Mouse (Mus musculus): Measurements from ENCODE around the gene Slf1. TPM values are rescaled to one million over a fixed set of nuclear protein-coding genes. Genes with fewer than 3 reads are reported as not detected.
"Not testable (repeated sequence)": the region's sequence is repeated elsewhere in the genome, so short reads cannot be mapped to it uniquely, and the experiment has no call there.

Gene Slf1
- 28.9 and 31.0 TPM in 2 replicates for polyA plus RNA-seq (2015; fragmentation: Nextera tagmentation; extraction: Ambion mirVana)

DNA sequence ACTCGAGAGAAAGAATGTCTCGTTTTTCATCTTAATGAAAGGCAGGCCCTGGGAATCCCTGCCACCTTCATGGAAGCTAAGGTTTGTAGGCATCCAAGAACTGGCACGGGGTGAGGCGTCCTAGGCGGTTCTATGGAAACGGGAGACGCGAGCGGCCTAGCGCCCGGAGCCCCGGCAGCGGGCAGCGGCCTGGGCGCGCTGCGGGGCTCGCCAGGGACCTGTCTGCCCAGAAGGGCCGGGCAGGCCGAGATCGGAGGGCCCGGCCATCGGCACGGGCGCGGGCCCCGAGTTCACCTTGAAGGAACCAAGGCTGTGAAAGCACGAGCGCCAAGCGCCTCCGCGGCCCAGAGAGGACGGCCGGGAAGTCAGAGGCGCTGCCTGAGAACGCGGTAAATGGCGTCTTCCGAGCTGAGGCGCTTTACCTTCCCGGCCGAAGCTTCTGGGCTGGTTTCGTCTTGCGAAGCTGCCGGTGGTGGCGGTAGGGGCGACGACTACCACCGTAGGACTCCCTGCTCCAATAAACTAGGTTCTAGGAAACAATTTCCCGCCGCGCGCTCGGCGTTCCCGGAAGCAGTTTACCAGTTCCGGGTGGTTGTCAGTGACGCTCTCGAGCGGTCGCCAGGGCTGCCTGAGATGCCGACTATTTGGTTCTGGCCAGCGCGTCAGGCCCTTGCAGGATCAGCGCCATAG is at the start of gene Slf1, which contains the start of gene 2210408I21Rik:
TSS of gene Slf1 (minus strand) at position 543 of the 690 bp plus-strand sequence.
TSS of gene 2210408I21Rik (plus strand) at position 610 of the 690 bp plus-strand sequence.
- peak; percentile 99 for ATAC-seq (ENCODE audit: low FRiP score)
- Histone ChIP-seq H3K4me3 (replicated peaks) (peak within 1 kb of the TSS; percentile 89), H3K27me3 (replicated peaks) (no peaks in the 10 kb centered on the region), H3K27ac (replicated peaks) (peak within 1 kb of the TSS; percentile 84), H3K4me1 (peaks cover 6% of the 10 kb centered on the region), H3K9me3 (replicated peaks) (no peaks in the 10 kb centered on the region), H3K36me3 (no peaks in the 10 kb centered on the region), H3K9ac (replicated peaks) (peak within 1 kb of the TSS; percentile 88), H3K4me2 (peak within 1 kb of the TSS; percentile 65)
- under 1% methylated on average over 65 of the region's 65 CpGs for WGBS

DNA sequence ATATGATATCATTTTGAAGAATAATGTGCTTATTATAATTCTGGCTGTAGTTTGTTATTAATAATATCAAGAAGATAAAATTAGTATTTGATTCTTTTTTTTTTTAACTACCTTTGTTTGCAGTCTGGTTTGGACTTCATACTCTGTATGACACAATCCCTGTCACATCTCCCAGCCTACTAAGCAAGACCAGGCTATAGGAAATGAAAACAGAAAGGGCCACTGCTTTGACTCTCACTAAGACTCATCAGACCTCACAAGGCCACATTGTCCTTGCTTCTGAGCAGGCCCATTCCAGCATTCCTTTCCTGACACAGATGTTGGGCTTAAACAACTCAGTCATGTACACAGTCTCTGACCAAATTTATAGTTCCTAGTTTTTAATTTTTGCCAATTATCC is 42.7 kb upstream of the Slf1 start:
- no peak for ATAC-seq (ENCODE audit: low FRiP score)
- Histone ChIP-seq H3K36me3 (peaks cover 3% of the 10 kb centered on the region; the same call in 1 of the 2 replicates), H3K4me1 (no peaks in the 10 kb centered on the region), H3K4me2 (no peak overlapping the region), H3K9ac (replicated peaks) (no peak overlapping the region), H3K4me3 (replicated peaks) (no peak overlapping the region), H3K27ac (replicated peaks) (no peak overlapping the region), H3K9me3 (replicated peaks) (no peaks in the 10 kb centered on the region), H3K27me3 (replicated peaks) (no peaks in the 10 kb centered on the region)

DNA sequence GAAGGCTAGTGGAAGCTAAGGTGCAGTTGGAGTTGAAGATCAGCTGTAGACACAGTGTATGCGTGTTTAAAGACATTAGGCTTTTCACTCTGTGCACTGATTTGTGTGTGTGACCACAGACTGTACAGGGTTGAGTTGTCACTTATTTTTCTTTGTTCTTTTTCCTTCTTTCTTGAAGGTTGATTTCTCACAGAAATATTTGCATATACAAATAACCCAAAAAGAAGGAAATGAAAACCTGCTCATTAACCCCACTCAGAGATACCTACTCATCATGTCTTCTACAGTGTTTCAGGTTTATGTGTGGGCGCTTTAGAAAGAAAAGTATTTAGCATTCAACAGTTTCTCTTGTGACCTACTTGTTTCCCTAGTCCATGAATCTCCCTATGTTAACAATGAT is 5.6 kb upstream of the Slf1 start:
- 86% methylated on average over 2 of the region's 2 CpGs for WGBS
- no peak overlapping the region for H3K4me3 ChIP-seq (replicated peaks)
- H3K9ac ChIP-seq (replicated peaks), result no peak overlapping the region
- H3K4me2 ChIP-seq, result no peak overlapping the region
- H3K36me3 ChIP-seq, result no peaks in the 10 kb centered on the region
- peaks cover 6% of the 10 kb centered on the region for H3K4me1 ChIP-seq
- no peaks in the 10 kb centered on the region for H3K9me3 ChIP-seq (replicated peaks)
- no peak overlapping the region for H3K27ac ChIP-seq (replicated peaks)
- no peak for ATAC-seq (ENCODE audit: low FRiP score)
- no peaks in the 10 kb centered on the region for H3K27me3 ChIP-seq (replicated peaks)

DNA sequence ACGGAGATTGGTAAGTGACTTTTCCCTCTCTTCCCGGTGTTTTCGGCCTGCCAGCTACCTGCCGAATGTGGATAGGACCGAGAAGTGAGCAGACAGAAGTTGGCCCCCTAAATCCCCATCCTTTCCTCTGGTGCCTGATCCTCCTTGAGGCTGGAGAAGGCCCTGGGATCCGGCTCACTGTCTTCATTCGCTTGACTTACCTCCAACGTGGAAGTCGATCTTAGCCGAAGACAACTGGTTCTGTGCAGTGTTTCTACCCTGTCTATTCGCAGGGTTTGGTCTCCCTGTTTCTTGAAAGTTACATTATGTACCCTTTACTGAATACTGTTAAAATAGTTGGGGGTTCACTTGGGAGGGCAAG is 328 bp upstream of the Slf1 start:
- no peaks in the 10 kb centered on the region for H3K27me3 ChIP-seq (replicated peaks)
- H3K27ac ChIP-seq (replicated peaks), result peak overlapping the region; percentile 84
- H3K9me3 ChIP-seq (replicated peaks), result no peaks in the 10 kb centered on the region
- peak overlapping the region; percentile 89 for H3K4me3 ChIP-seq (replicated peaks)
- peak overlapping the region; percentile 53 for H3K9ac ChIP-seq (replicated peaks)
- H3K36me3 ChIP-seq, result no peaks in the 10 kb centered on the region
- 1% methylated on average over 11 of the region's 11 CpGs for WGBS
- peaks cover 6% of the 10 kb centered on the region for H3K4me1 ChIP-seq
- peak overlapping the region; percentile 65 for H3K4me2 ChIP-seq
- ATAC-seq (ENCODE audit: low FRiP score), result peak; percentile 76

DNA sequence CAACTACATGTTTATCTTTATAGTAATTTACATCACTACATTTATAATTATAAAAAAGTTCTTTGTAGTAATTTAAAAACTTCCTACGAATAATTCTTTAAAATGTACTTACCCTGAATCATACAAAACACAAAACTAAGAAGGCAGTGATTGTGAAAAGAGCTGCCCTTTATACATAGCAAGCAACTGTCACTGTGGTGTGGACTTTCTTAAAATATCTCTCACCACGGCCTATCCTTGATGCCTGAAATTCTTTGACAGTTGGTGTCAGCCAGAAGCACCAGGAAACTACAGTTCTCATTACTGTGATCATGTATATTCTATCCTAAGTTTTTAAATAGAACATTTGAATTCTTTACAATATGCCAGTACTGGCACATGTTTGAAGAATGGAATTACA is 4.1 kb downstream of the Slf1 start:
- ATAC-seq (ENCODE audit: low FRiP score), result no peak
- Histone ChIP-seq H3K4me2 (no peak overlapping the region), H3K9ac (replicated peaks) (no peak overlapping the region), H3K27me3 (replicated peaks) (no peaks in the 10 kb centered on the region), H3K4me1 (peaks cover 1% of the 10 kb centered on the region; the same call in 1 of the 2 replicates), H3K27ac (replicated peaks) (no peak overlapping the region), H3K9me3 (replicated peaks) (no peaks in the 10 kb centered on the region), H3K36me3 (no peaks in the 10 kb centered on the region), H3K4me3 (replicated peaks) (no peak overlapping the region)
- 82% methylated on average over 2 of the region's 2 CpGs for WGBS

DNA sequence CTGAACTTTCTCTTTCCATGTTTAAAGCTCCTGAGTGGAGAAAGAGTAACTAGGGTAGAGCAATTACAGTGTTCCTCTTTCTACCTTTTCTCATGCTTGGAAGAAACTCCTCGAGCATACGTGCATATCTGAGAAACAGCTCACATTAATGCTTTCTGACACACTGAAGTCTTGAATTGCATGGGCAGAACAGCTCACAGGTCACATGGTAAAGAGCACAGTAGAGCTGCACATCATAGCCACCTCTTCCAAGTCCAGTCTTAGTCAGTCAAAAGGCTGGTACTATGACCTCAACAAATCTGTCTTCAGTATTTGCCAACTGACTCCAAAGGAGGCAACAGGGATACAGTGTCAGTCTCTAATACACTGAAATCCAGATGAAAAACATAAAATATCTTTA is 7.0 kb downstream of the Slf1 start:
- 90% methylated on average over 2 of the region's 2 CpGs for WGBS
- no peaks in the 10 kb centered on the region for H3K27me3 ChIP-seq (replicated peaks)
- no peak for ATAC-seq (ENCODE audit: low FRiP score)
- no peaks in the 10 kb centered on the region for H3K4me1 ChIP-seq
- H3K36me3 ChIP-seq, result peaks cover 6% of the 10 kb centered on the region; the same call in 1 of the 2 replicates
- H3K27ac ChIP-seq (replicated peaks), result no peak overlapping the region
- no peak overlapping the region for H3K4me2 ChIP-seq
- no peaks in the 10 kb centered on the region for H3K9me3 ChIP-seq (replicated peaks)
- H3K9ac ChIP-seq (replicated peaks), result no peak overlapping the region
- no peak overlapping the region for H3K4me3 ChIP-seq (replicated peaks)

DNA sequence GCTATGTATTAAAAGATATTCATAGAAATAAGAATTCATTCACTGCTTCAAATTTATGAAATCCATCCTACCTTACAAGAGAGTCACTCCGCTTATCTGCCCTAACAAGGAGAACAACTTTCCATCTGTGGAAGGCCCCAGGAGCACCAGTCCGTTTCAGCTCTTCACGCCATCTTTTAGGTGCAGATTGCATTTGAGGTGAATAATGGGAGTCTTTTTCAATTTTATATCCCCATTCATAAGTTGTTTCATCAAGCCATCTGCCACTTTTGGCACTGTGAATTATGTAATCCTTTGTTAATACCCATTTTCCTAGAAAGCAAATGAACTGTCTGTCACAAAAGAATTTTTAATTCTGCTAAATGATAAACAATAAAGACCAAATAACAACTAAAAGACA is 10.1 kb downstream of the Slf1 start:
- no peak overlapping the region for H3K27ac ChIP-seq (replicated peaks)
- no peaks in the 10 kb centered on the region for H3K27me3 ChIP-seq (replicated peaks)
- H3K4me3 ChIP-seq (replicated peaks), result no peak overlapping the region
- no peak overlapping the region for H3K4me2 ChIP-seq
- peaks cover 6% of the 10 kb centered on the region; the same call in 1 of the 2 replicates for H3K36me3 ChIP-seq
- H3K4me1 ChIP-seq, result no peaks in the 10 kb centered on the region
- 75% methylated on average over 3 of the region's 3 CpGs for WGBS
- H3K9me3 ChIP-seq (replicated peaks), result no peaks in the 10 kb centered on the region
- no peak for ATAC-seq (ENCODE audit: low FRiP score)
- H3K9ac ChIP-seq (replicated peaks), result no peak overlapping the region

DNA sequence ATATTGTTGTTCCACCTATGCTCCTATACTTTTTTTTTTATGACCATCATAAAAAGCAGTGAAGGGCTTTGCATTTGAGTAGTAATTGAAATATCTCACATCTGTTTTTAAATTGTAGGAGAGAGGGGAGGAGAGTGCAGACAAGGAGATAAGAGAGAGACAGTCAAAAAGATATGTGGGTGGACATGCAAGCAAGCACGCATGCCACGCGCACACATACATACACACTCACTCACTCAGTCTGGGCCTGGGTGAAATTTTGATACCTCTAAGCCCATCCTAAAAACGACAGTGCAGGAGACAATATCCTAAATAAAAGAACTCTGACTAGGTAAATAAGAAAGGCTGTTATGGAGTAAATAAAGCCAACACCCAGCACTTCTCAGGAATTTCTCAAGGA is 16.6 kb downstream of the Slf1 start:
- H3K27ac ChIP-seq (replicated peaks), result no peak overlapping the region
- H3K27me3 ChIP-seq (replicated peaks), result no peaks in the 10 kb centered on the region
- no peak overlapping the region for H3K4me3 ChIP-seq (replicated peaks)
- H3K9ac ChIP-seq (replicated peaks), result no peak overlapping the region
- WGBS, result 92% methylated on average over 4 of the region's 4 CpGs
- H3K36me3 ChIP-seq, result no peaks in the 10 kb centered on the region
- H3K9me3 ChIP-seq (replicated peaks), result no peaks in the 10 kb centered on the region
- no peaks in the 10 kb centered on the region for H3K4me1 ChIP-seq
- no peak overlapping the region for H3K4me2 ChIP-seq
- ATAC-seq (ENCODE audit: low FRiP score), result no peak

DNA sequence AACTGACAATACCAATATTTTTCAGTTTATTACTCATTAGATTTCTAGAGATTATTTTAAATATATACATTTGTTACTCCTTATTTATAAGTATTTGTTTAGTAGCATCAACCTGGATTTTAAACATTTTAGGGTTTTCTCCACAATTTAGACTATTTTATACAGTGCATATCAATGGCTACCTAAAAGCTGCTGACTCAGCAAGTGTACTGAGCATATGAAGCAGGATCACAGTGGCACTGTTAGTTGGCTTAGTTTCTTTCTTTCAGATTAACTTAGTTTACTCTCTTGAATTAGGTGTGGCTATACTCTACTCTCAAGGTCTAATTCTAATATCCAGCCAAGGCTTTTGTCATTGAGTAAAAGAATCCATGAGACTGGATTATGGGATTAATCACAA is 27.5 kb downstream of the Slf1 start:
- H3K27ac ChIP-seq (replicated peaks), result no peak overlapping the region
- 0 out of 2 replicates have a peak, but pooled peaks cover 3% of the 10 kb centered on the region for H3K36me3 ChIP-seq
- no peak for ATAC-seq (ENCODE audit: low FRiP score)
- H3K4me3 ChIP-seq (replicated peaks), result no peak overlapping the region
- H3K9ac ChIP-seq (replicated peaks), result no peak overlapping the region
- H3K4me2 ChIP-seq, result no peak overlapping the region
- no peaks in the 10 kb centered on the region for H3K27me3 ChIP-seq (replicated peaks)
- no peaks in the 10 kb centered on the region for H3K4me1 ChIP-seq
- H3K9me3 ChIP-seq (replicated peaks), result no peaks in the 10 kb centered on the region

DNA sequence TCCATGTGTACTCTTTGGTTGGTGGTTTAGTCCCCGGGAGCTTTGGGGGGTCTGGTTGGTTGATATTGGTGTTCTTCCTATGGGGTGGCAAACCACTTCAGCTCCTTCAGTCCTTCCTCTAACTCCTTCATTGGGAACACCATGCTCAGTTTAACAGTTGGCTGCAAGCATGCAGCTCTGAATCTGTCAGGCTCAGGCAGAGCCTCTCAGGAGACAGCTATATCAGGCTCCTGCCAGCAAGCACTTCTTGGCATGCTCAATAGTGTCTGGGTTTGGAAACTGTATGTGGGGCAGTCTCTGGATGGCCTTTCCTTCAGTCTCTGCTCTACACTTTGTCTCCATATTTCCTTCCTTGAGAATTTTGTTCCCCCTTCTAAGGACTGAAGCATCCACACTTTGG is 42.4 kb downstream of the Slf1 start:
- H3K9me3 ChIP-seq (replicated peaks); H3K27ac ChIP-seq (replicated peaks); ATAC-seq (ENCODE audit: low FRiP score); H3K4me1 ChIP-seq; H3K27me3 ChIP-seq (replicated peaks); H3K4me2 ChIP-seq; H3K4me3 ChIP-seq (replicated peaks); H3K9ac ChIP-seq (replicated peaks): not testable (repeated sequence)
- 94% methylated on average over 1 of the region's 1 CpGs for WGBS
- peaks cover 12% of the 10 kb centered on the region for H3K36me3 ChIP-seq

DNA sequence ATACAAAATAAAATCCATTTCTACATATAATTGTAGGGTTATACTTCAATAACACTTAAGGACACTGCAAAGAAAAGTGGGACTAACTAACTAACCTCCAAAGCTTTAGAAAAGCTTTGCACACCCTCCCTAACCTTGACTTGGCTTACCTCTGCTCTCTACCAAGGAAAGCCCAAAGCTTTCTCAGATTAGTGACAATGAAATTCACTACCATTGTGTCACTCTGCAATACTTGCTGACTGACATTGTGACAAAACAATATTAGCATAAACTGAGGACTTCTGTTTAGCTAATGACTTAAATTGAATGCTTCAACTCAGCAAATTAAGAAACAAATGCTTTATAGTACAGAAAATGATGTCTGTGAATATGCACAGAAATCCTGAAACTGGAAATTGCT is 63.2 kb downstream of the Slf1 start:
- Histone ChIP-seq H3K27ac (replicated peaks) (no peak overlapping the region), H3K27me3 (replicated peaks) (no peaks in the 10 kb centered on the region), H3K36me3 (peaks cover 4% of the 10 kb centered on the region), H3K9me3 (replicated peaks) (0 out of 2 replicates have a peak, but pooled peaks cover 2% of the 10 kb centered on the region), H3K4me2 (no peak overlapping the region), H3K4me3 (replicated peaks) (no peak overlapping the region), H3K4me1 (no peaks in the 10 kb centered on the region), H3K9ac (replicated peaks) (no peak overlapping the region)
- no peak for ATAC-seq (ENCODE audit: low FRiP score)

DNA sequence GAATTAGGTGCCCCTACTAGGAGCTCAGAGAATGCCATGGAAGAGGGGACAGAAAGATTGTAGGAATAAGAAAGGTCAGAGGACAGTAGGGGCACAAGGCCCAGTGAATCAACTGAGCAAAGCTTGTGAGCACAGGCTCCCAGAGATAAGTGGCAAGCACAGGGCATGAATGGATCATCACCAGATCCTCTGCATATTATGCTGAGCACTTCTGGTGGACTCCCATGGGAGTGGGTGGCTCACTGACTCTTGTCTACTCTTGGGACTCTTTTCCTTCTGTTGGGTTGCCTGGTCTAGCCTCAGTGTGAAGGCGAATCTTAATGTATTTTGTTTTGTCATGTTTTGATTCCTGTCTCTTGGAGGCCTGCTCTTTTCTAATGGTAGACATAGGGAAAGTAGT is 66.4 kb downstream of the Slf1 start:
- H3K27me3 ChIP-seq (replicated peaks), result no peaks in the 10 kb centered on the region
- no peak overlapping the region for H3K4me3 ChIP-seq (replicated peaks)
- H3K27ac ChIP-seq (replicated peaks), result no peak overlapping the region
- no peaks in the 10 kb centered on the region for H3K9me3 ChIP-seq (replicated peaks)
- 0 out of 2 replicates have a peak, but pooled peaks cover 2% of the 10 kb centered on the region for H3K36me3 ChIP-seq
- H3K4me2 ChIP-seq, result no peak overlapping the region
- ATAC-seq (ENCODE audit: low FRiP score), result no peak
- no peak overlapping the region for H3K9ac ChIP-seq (replicated peaks)
- no peaks in the 10 kb centered on the region for H3K4me1 ChIP-seq
- WGBS, result 100% methylated on average over 1 of the region's 1 CpGs

All from neural tube, embryonic 15.5 days (tissue).